Mouse (Mus musculus): ENCODE results near the gene Iqcf3.

DNA sequence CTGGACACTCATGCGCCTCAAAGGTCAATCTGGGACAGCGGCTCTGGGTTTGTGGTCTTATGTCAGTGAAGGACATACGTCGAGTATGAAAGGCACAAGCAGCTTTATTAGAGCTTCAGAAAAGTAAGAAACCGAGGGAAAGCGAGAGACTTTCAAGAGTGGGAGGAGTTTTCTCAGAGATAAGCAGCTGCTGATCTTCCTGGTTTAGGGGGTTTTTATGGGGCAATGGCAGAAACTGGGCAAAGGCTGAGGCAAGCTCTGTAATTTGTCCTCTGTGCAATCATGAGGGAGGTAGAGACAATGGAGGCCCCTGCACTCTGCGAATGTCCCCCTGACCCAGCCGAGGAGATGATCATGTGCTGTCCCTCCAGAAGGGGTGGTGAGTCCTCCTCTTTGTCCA, 41.5 kb downstream of the Iqcf3 start:
- no peak for TF ChIP-seq CTCF (IDR thresholded peaks at IDR 0.05; ENCODE audit: control insufficient read depth, insufficient read depth, insufficient read length)
- no peak for TF ChIP-seq FOSL1 (IDR thresholded peaks at IDR 0.05; ENCODE audit: insufficient read depth, low read length, poor library complexity, severe bottlenecking)
- TF ChIP-seq USF1 (IDR thresholded peaks at IDR 0.05; ENCODE audit: low read depth), result no peak
- TF ChIP-seq MYOD1 (IDR thresholded peaks at IDR 0.05; ENCODE audit: control insufficient read depth, insufficient read length, low read depth), result no peak
- no peak for TF ChIP-seq MAX (IDR thresholded peaks at IDR 0.05)
- no peak for TF ChIP-seq MYOG (IDR thresholded peaks at IDR 0.05; ENCODE audit: control insufficient read depth, extremely low read depth, insufficient read length)
- TF ChIP-seq CEBPB (IDR thresholded peaks at IDR 0.05; ENCODE audit: low read depth), result no peak

All from C2C12 (cell line).